Mouse (Mus musculus) left cerebral cortex, adult 9 months (tissue): Measurements from ENCODE around the gene Pde7b.

Experiments used
- DNase-seq, 2 experiments: peaks; one replicate each; pipeline ENCODE4 v3.0.0; 2022; ENCODE audit warnings: low spot score in 2 of 2

Pde7b gene

GRCm38 (mm10) chr10:20361542-20362449 lies 363.1 kb downstream of the Pde7b start:
- DNase-seq: no peak

DNA sequence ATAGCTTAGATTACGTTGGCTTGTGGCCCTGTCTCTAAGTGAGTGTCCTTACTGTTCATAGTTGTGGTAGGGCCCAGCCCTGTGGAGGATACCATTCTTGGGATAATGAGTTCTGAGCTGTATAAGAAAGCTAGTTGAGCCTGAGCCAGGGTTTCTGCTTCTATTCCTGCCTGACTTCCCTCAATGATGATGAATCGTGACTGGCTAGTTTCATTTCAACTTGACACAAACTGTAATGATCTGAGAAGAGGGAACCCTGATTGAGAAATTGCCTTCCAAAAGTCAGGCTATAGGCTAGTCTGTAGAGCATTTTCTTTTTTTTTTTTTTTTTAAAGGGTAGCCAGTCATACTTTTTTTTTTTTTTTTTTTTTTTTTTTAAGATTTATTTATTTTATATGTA lies 376.0 kb downstream of the Pde7b start:
- no peak for DNase-seq
